Mouse (Mus musculus): Measurements from ENCODE around the gene Olfr640. TPM values are rescaled to one million over a fixed set of nuclear protein-coding genes. Genes with fewer than 3 reads are reported as not detected.

The Olfr640 gene
- polyA plus RNA-seq, 1 experiment: not detected

DNA sequence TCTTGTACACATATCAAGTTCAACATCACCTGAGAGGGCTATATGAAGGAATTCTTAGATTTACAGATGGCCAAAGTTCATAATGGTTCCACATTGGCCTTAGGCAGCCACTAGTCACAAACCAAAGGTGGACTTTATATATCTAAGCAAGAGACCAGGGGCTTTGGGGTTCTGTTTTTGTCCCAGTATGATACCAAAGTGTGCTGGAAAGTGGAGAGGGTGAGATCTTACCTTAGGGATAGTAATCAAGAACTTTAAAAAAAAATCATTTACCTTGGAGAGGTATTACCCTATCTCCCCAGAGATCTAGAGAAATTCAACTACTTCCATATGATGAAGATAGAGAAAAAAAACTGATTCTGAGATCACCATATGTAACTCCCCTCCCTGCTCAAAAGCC lies 8.2 kb downstream of the Olfr640 start, which contains the start of gene Olfr639:
Olfr639 (minus strand) TSS at position 101 of the 400 bp plus-strand sequence.
- Histone ChIP-seq H3K4me3 (replicated peaks) (no peak within 1 kb of the TSS), H3K9me3 (ENCODE audit: control insufficient read depth, low read length) (no peaks in the 10 kb centered on the region), H3K4me1 (ENCODE audit: control insufficient read depth) (no peaks in the 10 kb centered on the region), H3K27me3 (ENCODE audit: control insufficient read depth) (no peaks in the 10 kb centered on the region), H3K36me3 (ENCODE audit: control insufficient read depth) (no peaks in the 10 kb centered on the region)
- TF ChIP-seq GATA1 (IDR thresholded peaks at IDR 0.05; ENCODE audit: low read length) (no peak), TAL1 (IDR thresholded peaks at IDR 0.05; ENCODE audit: low read length) (no peak)

DNA sequence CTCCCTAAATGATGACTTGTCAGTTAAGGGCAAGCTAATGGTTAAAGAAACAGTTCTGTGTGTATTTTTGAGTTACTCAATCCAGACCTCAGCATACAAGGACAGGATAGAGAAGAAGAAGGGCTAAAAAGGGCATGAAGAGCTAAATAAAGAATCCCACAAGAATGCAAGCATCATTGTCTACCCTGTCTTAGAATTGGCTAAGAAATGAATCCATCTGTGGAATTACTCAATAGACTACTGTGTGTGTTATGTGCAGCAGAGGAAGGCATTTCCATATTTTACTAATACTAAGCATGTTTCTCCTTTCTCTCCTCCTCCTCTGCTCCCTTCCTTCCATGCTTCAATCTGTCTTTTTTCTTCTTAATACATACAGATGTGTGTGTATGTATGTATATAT lies 26.2 kb downstream of the Olfr640 start:
- TF ChIP-seq GATA1 (IDR thresholded peaks at IDR 0.05; ENCODE audit: low read length) (no peak), TAL1 (IDR thresholded peaks at IDR 0.05; ENCODE audit: low read length) (no peak)
- Histone ChIP-seq H3K36me3 (ENCODE audit: control insufficient read depth) (no peaks in the 10 kb centered on the region), H3K4me3 (replicated peaks) (no peak overlapping the region), H3K9me3 (ENCODE audit: control insufficient read depth, low read length) (no peaks in the 10 kb centered on the region), H3K4me1 (ENCODE audit: control insufficient read depth) (no peaks in the 10 kb centered on the region), H3K27me3 (ENCODE audit: control insufficient read depth) (no peaks in the 10 kb centered on the region)

DNA sequence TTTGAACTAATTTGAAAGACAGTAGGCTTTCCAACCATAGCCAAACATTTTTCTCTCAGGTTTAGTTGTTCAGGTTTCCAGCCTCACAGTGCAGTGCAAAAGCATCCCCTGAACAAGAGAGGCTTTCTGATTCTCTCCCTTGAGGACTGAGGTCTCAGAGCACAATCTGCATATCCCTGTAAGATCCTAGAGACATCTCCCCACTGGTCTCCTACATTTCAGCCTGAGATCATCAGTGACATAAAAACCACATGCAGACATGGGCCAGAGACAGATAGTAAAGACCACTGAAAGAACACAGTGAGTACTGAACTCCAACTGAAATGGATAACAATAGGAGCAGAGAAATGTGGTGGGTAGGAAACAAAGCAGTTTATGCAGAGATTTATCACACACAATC lies 26.9 kb downstream of the Olfr640 start, which contains the start of gene Olfr638:
Olfr638 (plus strand) TSS at position 301 of the 400 bp plus-strand sequence.
- no peak for TF ChIP-seq TAL1 (IDR thresholded peaks at IDR 0.05; ENCODE audit: low read length)
- no peak for TF ChIP-seq GATA1 (IDR thresholded peaks at IDR 0.05; ENCODE audit: low read length)
- no peaks in the 10 kb centered on the region for H3K27me3 ChIP-seq (ENCODE audit: control insufficient read depth)
- no peak within 1 kb of the TSS for H3K4me3 ChIP-seq (replicated peaks)
- H3K9me3 ChIP-seq (ENCODE audit: control insufficient read depth, low read length): no peaks in the 10 kb centered on the region
- H3K36me3 ChIP-seq (ENCODE audit: control insufficient read depth): no peaks in the 10 kb centered on the region
- H3K4me1 ChIP-seq (ENCODE audit: control insufficient read depth): no peaks in the 10 kb centered on the region

DNA sequence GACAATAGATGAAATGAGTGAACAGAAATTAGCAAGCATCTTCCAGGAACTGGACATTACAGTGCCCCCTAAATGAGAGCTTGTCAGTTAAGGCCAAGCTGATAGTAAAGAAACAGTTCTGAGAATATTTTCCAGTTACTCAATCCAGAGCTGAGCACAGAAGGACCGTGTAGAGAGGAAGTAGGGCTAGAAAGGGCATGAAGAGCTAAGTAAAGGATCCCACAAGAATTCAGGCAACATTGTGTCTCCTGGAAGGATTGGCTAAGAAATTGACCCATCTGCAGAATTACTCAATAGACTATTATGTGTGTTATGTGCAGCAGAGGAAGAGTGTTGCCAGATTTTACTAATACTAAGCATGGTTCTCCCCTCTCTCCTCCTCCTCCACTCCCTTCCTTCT lies 53.6 kb downstream of the Olfr640 start:
- Histone ChIP-seq H3K27me3 (ENCODE audit: control insufficient read depth) (no peaks in the 10 kb centered on the region), H3K4me1 (ENCODE audit: control insufficient read depth) (no peaks in the 10 kb centered on the region), H3K4me3 (replicated peaks) (no peak overlapping the region), H3K36me3 (ENCODE audit: control insufficient read depth) (no peaks in the 10 kb centered on the region), H3K9me3 (ENCODE audit: control insufficient read depth, low read length) (no peaks in the 10 kb centered on the region)
- TF ChIP-seq TAL1 (IDR thresholded peaks at IDR 0.05; ENCODE audit: low read length) (no peak), GATA1 (IDR thresholded peaks at IDR 0.05; ENCODE audit: low read length) (no peak)

DNA sequence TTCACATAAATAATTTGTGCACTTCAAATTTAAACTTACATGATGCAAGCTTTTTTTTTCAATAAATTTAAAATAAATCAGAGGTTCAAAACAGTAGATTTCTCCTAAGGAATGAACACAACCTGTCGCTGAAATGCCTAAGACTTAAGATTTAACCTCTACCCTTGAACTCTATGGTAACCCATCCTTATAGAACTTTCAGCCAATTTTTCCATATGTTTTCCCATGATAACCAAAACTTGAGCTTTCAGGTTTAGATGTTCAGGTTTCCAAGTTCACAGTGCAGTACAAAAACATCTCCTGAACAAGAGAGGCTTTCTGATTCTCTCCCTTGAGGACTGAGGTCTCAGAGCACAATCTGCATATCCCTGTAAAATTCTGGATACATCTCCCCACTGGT lies 54.5 kb downstream of the Olfr640 start, which contains the start of gene Olfr635:
Olfr635 (plus strand) TSS at position 301 of the 400 bp plus-strand sequence.
- Histone ChIP-seq H3K4me1 (ENCODE audit: control insufficient read depth) (no peaks in the 10 kb centered on the region), H3K36me3 (ENCODE audit: control insufficient read depth) (no peaks in the 10 kb centered on the region), H3K4me3 (replicated peaks) (no peak within 1 kb of the TSS), H3K27me3 (ENCODE audit: control insufficient read depth) (no peaks in the 10 kb centered on the region), H3K9me3 (ENCODE audit: control insufficient read depth, low read length) (no peaks in the 10 kb centered on the region)
- TF ChIP-seq GATA1 (IDR thresholded peaks at IDR 0.05; ENCODE audit: low read length) (no peak), TAL1 (IDR thresholded peaks at IDR 0.05; ENCODE audit: low read length) (no peak)

Other genes with a start within 250 kb of the Olfr640 start
- gene Olfr68, start 245.9 kb downstream of the Olfr640 start, polyA plus RNA-seq (2012): 0.02 TPM in 1 of 2 replicates, not detected in the other
- not detected in 2 replicates for gene Olfr67, start 233.8 kb downstream of the Olfr640 start, polyA plus RNA-seq (2012)
- 22,007 and 54,805 TPM in 2 replicates for gene Hbb-bt, start 211.6 kb downstream of the Olfr640 start, polyA plus RNA-seq (2012)
- gene Hbb-bs, start 197.5 kb downstream of the Olfr640 start, polyA plus RNA-seq (2012): 263,491 and 269,873 TPM in 2 replicates
- 0.10 TPM in 1 of 2 replicates, not detected in the other for gene Hbb-bh2, start 185.1 kb downstream of the Olfr640 start, polyA plus RNA-seq (2012)
- gene Hbb-bh1, start 182.4 kb downstream of the Olfr640 start, polyA plus RNA-seq (2012): 4.0 and 4.3 TPM in 2 replicates
- 85.0 and 543 TPM in 2 replicates for gene Hbb-y, start 172.4 kb downstream of the Olfr640 start, polyA plus RNA-seq (2012)
- not detected in 2 replicates for gene Olfr66, start 139.3 kb downstream of the Olfr640 start, polyA plus RNA-seq (2012)
- not detected in 2 replicates for gene Olfr64, start 131.1 kb downstream of the Olfr640 start, polyA plus RNA-seq (2012)
- gene Olfr65, start 122.1 kb downstream of the Olfr640 start, polyA plus RNA-seq (2012): 0.08 TPM in 1 of 2 replicates, not detected in the other
- gene Olfr631, start 96.7 kb downstream of the Olfr640 start, polyA plus RNA-seq (2012): 0.10 TPM in 1 of 2 replicates, not detected in the other
- gene Olfr632, start 91.2 kb downstream of the Olfr640 start, polyA plus RNA-seq (2012): not detected in 2 replicates
- not detected in 2 replicates for gene Olfr633, start 81.1 kb downstream of the Olfr640 start, polyA plus RNA-seq (2012)
- gene Olfr635, start 54.4 kb downstream of the Olfr640 start, polyA plus RNA-seq (2012): 0.01 TPM in 1 of 2 replicates, not detected in the other
- not detected in 2 replicates for gene Olfr638, start 26.8 kb downstream of the Olfr640 start, polyA plus RNA-seq (2012)
- gene Olfr639, start 8.3 kb downstream of the Olfr640 start, polyA plus RNA-seq (2012): not detected in 2 replicates
- not detected in 2 replicates for gene Olfr641, start 9.9 kb upstream of the Olfr640 start, polyA plus RNA-seq (2012)
- not detected in 2 replicates for gene Olfr642, start 27.1 kb upstream of the Olfr640 start, polyA plus RNA-seq (2012)
- gene 4930516K23Rik, start 35.9 kb upstream of the Olfr640 start, polyA plus RNA-seq (2012): not detected in 2 replicates
- not detected in 2 replicates for gene Olfr644, start 46.3 kb upstream of the Olfr640 start, polyA plus RNA-seq (2012)
- not detected in 2 replicates for gene Olfr645, start 59.9 kb upstream of the Olfr640 start, polyA plus RNA-seq (2012)
- not detected in 2 replicates for gene Olfr646, start 79.3 kb upstream of the Olfr640 start, polyA plus RNA-seq (2012)
- not detected in 2 replicates for gene Ubqln5, start 104.3 kb upstream of the Olfr640 start, polyA plus RNA-seq (2012)
- gene Olfr643, start 111.8 kb upstream of the Olfr640 start, polyA plus RNA-seq (2012): not detected in 2 replicates
- gene Ubqln3, start 117.7 kb upstream of the Olfr640 start, polyA plus RNA-seq (2012): not detected in 2 replicates
- gene Ubqlnl, start 125.0 kb upstream of the Olfr640 start, polyA plus RNA-seq (2012): not detected in 2 replicates
- gene Olfm5, start 139.3 kb upstream of the Olfr640 start, polyA plus RNA-seq (2012): not detected in 2 replicates
- gene Olfr648, start 157.8 kb upstream of the Olfr640 start, polyA plus RNA-seq (2012): 0.03 TPM in 1 of 2 replicates, not detected in the other
- gene Olfr649, start 170.4 kb upstream of the Olfr640 start, polyA plus RNA-seq (2012): not detected in 2 replicates
- not detected in 2 replicates for gene Trim6, start 193.2 kb upstream of the Olfr640 start, polyA plus RNA-seq (2012)
- gene Trim34a, start 218.9 kb upstream of the Olfr640 start, polyA plus RNA-seq (2012): not detected in 2 replicates